Mouse (Mus musculus): ENCODE measurements around the gene H2-D1.

The H2-D1 gene

GRCm38 (mm10) chr17:35239700-35240099, 22.8 kb upstream of the H2-D1 start:
- in situ Hi-C loops (cut with MboI, MseI): loop anchor here (10.0 kb wide), 1 partner anchor 195 kb away; the partner anchor contains the start of genes Clic1 and Msh5

- in situ Hi-C loops (cut with MboI, MseI): no loop called here
Observed at GRCm38 (mm10) chr17:35240384-35241304, 21.9 kb upstream of the H2-D1 start.

- in situ Hi-C loops (cut with MboI, MseI): no loop called here
Observed at GRCm38 (mm10) chr17:35241305-35242014, 21.1 kb upstream of the H2-D1 start, which contains the start of gene Ddx39b. Gene Ddx39b, plus strand, starts transcription at chr17:35241746.

GRCm38 (mm10) chr17:35242015-35242941, 20.3 kb upstream of the H2-D1 start:
- in situ Hi-C loops (cut with MboI, MseI): no loop called here

GRCm38 (mm10) chr17:35243086-35243485, 19.4 kb upstream of the H2-D1 start:
- in situ Hi-C loops (cut with MboI, MseI): no loop called here

- in situ Hi-C loops (cut with MboI, MseI): no loop called here
Observed at GRCm38 (mm10) chr17:35244999-35245398, 17.5 kb upstream of the H2-D1 start.

- in situ Hi-C loops (cut with MboI, MseI): no loop called here
Observed at GRCm38 (mm10) chr17:35245731-35246623, 16.6 kb upstream of the H2-D1 start.

GRCm38 (mm10) chr17:35247144-35247543, 15.4 kb upstream of the H2-D1 start:
- in situ Hi-C loops (cut with MboI, MseI): no loop called here

GRCm38 (mm10) chr17:35248986-35249385, 13.5 kb upstream of the H2-D1 start:
- in situ Hi-C loops (cut with MboI, MseI): no loop called here

GRCm38 (mm10) chr17:35249451-35250197, 12.9 kb upstream of the H2-D1 start:
- in situ Hi-C loops (cut with MboI, MseI): no loop called here

GRCm38 (mm10) chr17:35250348-35251120, 12.0 kb upstream of the H2-D1 start:
- in situ Hi-C loops (cut with MboI, MseI): no loop called here

- in situ Hi-C loops (cut with MboI, MseI): no loop called here
Observed at GRCm38 (mm10) chr17:35251162-35251719, 11.3 kb upstream of the H2-D1 start.

GRCm38 (mm10) chr17:35251981-35252380, 10.5 kb upstream of the H2-D1 start:
- in situ Hi-C loops (cut with MboI, MseI): no loop called here

GRCm38 (mm10) chr17:35252619-35253292, 9.8 kb upstream of the H2-D1 start:
- in situ Hi-C loops (cut with MboI, MseI): no loop called here

- in situ Hi-C loops (cut with MboI, MseI): no loop called here
Observed at GRCm38 (mm10) chr17:35253293-35254093, 9.0 kb upstream of the H2-D1 start.

- in situ Hi-C loops (cut with MboI, MseI): no loop called here
Observed at GRCm38 (mm10) chr17:35254241-35255098, 8.1 kb upstream of the H2-D1 start.
